In the genomic region with DNA sequence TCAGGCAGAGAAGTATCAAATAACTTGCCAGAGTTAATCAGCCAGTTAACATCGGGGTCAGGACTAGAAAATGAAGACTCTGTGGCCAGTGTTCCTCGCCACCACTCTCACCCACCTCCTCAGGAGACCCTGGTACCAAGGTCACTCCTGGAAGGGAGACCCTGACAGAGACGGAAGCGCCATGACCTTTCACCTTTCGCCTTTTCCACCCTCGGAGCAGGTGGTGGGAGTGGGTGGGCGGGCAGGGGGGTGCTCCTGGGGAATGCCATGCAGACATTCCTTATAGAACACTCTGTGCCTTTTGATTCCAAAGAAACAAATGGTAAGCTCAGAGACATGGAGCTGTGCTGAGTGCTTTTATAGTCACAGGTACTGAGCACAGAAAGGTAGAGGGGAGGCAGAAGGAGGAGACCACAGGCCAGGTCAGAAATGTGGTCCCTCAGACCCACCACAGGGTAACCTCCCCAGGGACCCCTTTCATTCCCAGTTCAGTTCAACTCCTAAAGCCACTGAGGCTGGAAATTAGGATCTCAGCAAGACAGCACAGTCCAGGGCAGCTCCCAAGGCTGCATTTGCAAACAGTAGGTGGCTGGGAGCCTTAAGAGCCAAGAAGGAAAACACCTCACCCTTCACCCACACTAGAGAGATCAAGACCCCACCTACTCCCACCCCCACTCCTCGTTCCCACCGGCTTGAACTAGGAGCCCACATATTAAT, we compare ENCODE assay signal across 11 mouse cellular contexts. TPM values are rescaled to one million over a fixed set of nuclear protein-coding genes. Genes with fewer than 3 reads are reported as not detected.
DNase-seq lines count a peak whose midpoint lies in the region; ATAC-seq lines count a peak whose summit lies in the region.
"Had no signal": no experiment of that assay in that cellular context is flagged by ENCODE, and none has a peak within 500 bp of the region (broad histone marks: within the 10 kb centered on the region; RNA-seq: fewer than 3 reads in every experiment).

No protein-coding gene starts in this region.

- no peak overlapping the region for H3K4me3 ChIP-seq in heart, embryonic 12.5 days
- no peak overlapping the region for H3K4me3 ChIP-seq in midbrain, embryonic 12.5 days
- H3K4me3 ChIP-seq in midbrain, embryonic 14.5 days (replicated peaks; ENCODE audit: low read depth, low read length), result no peak overlapping the region
- no peak overlapping the region for H3K4me3 ChIP-seq in forebrain, embryonic 16.5 days (replicated peaks; ENCODE audit: low read length)
- H3K4me3 ChIP-seq in stomach, embryonic 14.5 days (ENCODE audit: low read depth, low read length), result no peak overlapping the region
- H3K4me3 ChIP-seq: liver, embryonic 13.5 days had no signal

- H3K4me1 ChIP-seq in heart, embryonic 12.5 days (replicated peaks), result peaks cover 75% of the 10 kb centered on the region
- peaks cover 94% of the 10 kb centered on the region for H3K4me1 ChIP-seq in midbrain, embryonic 12.5 days
- H3K4me1 ChIP-seq in midbrain, embryonic 14.5 days (ENCODE audit: control insufficient read depth, insufficient read depth, low read length), result peaks cover 65% of the 10 kb centered on the region
- peaks cover 82% of the 10 kb centered on the region for H3K4me1 ChIP-seq in forebrain, embryonic 16.5 days (replicated peaks; ENCODE audit: control insufficient read depth, insufficient read depth, low read length)
- peaks cover 70% of the 10 kb centered on the region for H3K4me1 ChIP-seq in stomach, embryonic 14.5 days (ENCODE audit: control insufficient read depth, insufficient read depth, low read length)

- H3K36me3 ChIP-seq in heart, embryonic 12.5 days, result 0 out of 2 replicates have a peak, but pooled peaks cover 3% of the 10 kb centered on the region
- H3K36me3 ChIP-seq in midbrain, embryonic 12.5 days, result no peaks in the 10 kb centered on the region
- no peaks in the 10 kb centered on the region; the same call in 1 of the 2 replicates for H3K36me3 ChIP-seq in midbrain, embryonic 14.5 days (ENCODE audit: control insufficient read depth, insufficient read depth, low read length)
- no peaks in the 10 kb centered on the region for H3K36me3 ChIP-seq in forebrain, embryonic 16.5 days (ENCODE audit: control insufficient read depth, insufficient read depth)
- H3K36me3 ChIP-seq in stomach, embryonic 14.5 days (ENCODE audit: control insufficient read depth, insufficient read depth, low read length), result peaks cover 2% of the 10 kb centered on the region; the same call in 1 of the 2 replicates
- H3K36me3 ChIP-seq: liver, embryonic 13.5 days had no signal

- H3K27ac ChIP-seq in heart, embryonic 12.5 days (ENCODE audit: poor library complexity, severe bottlenecking), result peak overlapping the region; percentile 96
- H3K27ac ChIP-seq in midbrain, embryonic 12.5 days (replicated peaks), result 0 out of 2 replicates have a peak overlapping the region, but pooled peaks have one; percentile 31
- no peak overlapping the region for H3K27ac ChIP-seq in midbrain, embryonic 14.5 days (replicated peaks; ENCODE audit: low read depth, low read length)
- H3K27ac ChIP-seq in forebrain, embryonic 16.5 days (ENCODE audit: low read length), result 0 out of 2 replicates have a peak overlapping the region, but pooled peaks have one; percentile 5
- peak overlapping the region; percentile 82 for H3K27ac ChIP-seq in stomach, embryonic 14.5 days (ENCODE audit: low read length)
- H3K27ac ChIP-seq: liver, embryonic 13.5 days had no signal

- no peaks in the 10 kb centered on the region for H3K27me3 ChIP-seq in heart, embryonic 12.5 days (replicated peaks)
- H3K27me3 ChIP-seq in midbrain, embryonic 12.5 days, result no peaks in the 10 kb centered on the region
- no peaks in the 10 kb centered on the region for H3K27me3 ChIP-seq in midbrain, embryonic 14.5 days (ENCODE audit: control insufficient read depth, insufficient read depth, low read length)
- H3K27me3 ChIP-seq in forebrain, embryonic 16.5 days (replicated peaks; ENCODE audit: control insufficient read depth, insufficient read depth, low read length), result no peaks in the 10 kb centered on the region
- H3K27me3 ChIP-seq in stomach, embryonic 14.5 days (ENCODE audit: control insufficient read depth, insufficient read depth, low read length), result no peaks in the 10 kb centered on the region
- H3K27me3 ChIP-seq: liver, embryonic 13.5 days had no signal

- 39% methylated on average over 9 of the region's 9 CpGs for WGBS in heart, embryonic 12.5 days
- WGBS in midbrain, embryonic 12.5 days, result 24% methylated on average over 9 of the region's 9 CpGs
- 33% methylated on average over 9 of the region's 9 CpGs for whole genome bisulfite sequencing in midbrain, embryonic 14.5 days
- WGBS in forebrain, embryonic 16.5 days, result 27% methylated on average over 9 of the region's 9 CpGs
- 27% methylated on average over 9 of the region's 9 CpGs for WGBS in stomach, embryonic 14.5 days

- H3K4me2 ChIP-seq in heart, embryonic 12.5 days, result peak overlapping the region; percentile 38; the same call in 1 of the 2 replicates
- no peak overlapping the region for H3K4me2 ChIP-seq in midbrain, embryonic 12.5 days (replicated peaks)
- no peak overlapping the region for H3K4me2 ChIP-seq in midbrain, embryonic 14.5 days (ENCODE audit: low read length)
- no peak overlapping the region for H3K4me2 ChIP-seq in forebrain, embryonic 16.5 days (ENCODE audit: low read length)
- no peak overlapping the region for H3K4me2 ChIP-seq in stomach, embryonic 14.5 days (replicated peaks; ENCODE audit: low read depth, low read length)
- H3K4me2 ChIP-seq: liver, embryonic 13.5 days had no signal

- no peak for DNase-seq in heart, adult 9 months (ENCODE audit: low spot score in 2 of 2)
- DNase-seq in midbrain, embryonic 14.5 days, result no peak
- DNase-seq in adipocyte (ENCODE audit: low spot score), result no peak
- DNase-seq in thymus, postnatal 10 days (ENCODE audit: low spot score in 2 of 2), result no peak
- DNase-seq: cerebellum, adult 11-12 months; liver, embryonic 13.5 days; thymus, postnatal 25 days had no signal

- peak overlapping the region; percentile 41 for H3K9ac ChIP-seq in heart, embryonic 12.5 days
- no peak overlapping the region for H3K9ac ChIP-seq in midbrain, embryonic 12.5 days (replicated peaks)
- H3K9ac ChIP-seq in midbrain, embryonic 14.5 days (replicated peaks; ENCODE audit: low read length), result no peak overlapping the region
- H3K9ac ChIP-seq in forebrain, embryonic 16.5 days (replicated peaks; ENCODE audit: low read depth, low read length), result no peak overlapping the region
- no peak overlapping the region for H3K9ac ChIP-seq in stomach, embryonic 14.5 days (replicated peaks; ENCODE audit: low read depth, low read length)
- H3K9ac ChIP-seq: liver, embryonic 13.5 days had no signal

- ATAC-seq in heart, embryonic 12.5 days (ENCODE audit: insufficient number of reproducible peaks, low FRiP score), result peak; percentile 55
- peak; percentile 27 for ATAC-seq in midbrain, embryonic 12.5 days (ENCODE audit: low FRiP score, low read depth)
- no peak; the same call in 1 of the 2 replicates for ATAC-seq in midbrain, embryonic 14.5 days (ENCODE audit: low FRiP score, low TSS enrichment)
- ATAC-seq in forebrain, embryonic 16.5 days, result no peak
- peak; percentile 47 for ATAC-seq in stomach, embryonic 14.5 days (ENCODE audit: insufficient number of reproducible peaks, insufficient read depth, low FRiP score, low read depth)

- H3K9me3 ChIP-seq in heart, embryonic 12.5 days (replicated peaks), result no peaks in the 10 kb centered on the region
- no peaks in the 10 kb centered on the region for H3K9me3 ChIP-seq in midbrain, embryonic 12.5 days
- no peaks in the 10 kb centered on the region for H3K9me3 ChIP-seq in midbrain, embryonic 14.5 days (ENCODE audit: control insufficient read depth, low read length)
- no peaks in the 10 kb centered on the region for H3K9me3 ChIP-seq in forebrain, embryonic 16.5 days (ENCODE audit: control insufficient read depth, low read length)
- no peaks in the 10 kb centered on the region for H3K9me3 ChIP-seq in stomach, embryonic 14.5 days (ENCODE audit: control insufficient read depth, low read depth, low read length)
- H3K9me3 ChIP-seq: liver, embryonic 13.5 days had no signal

RNA-seq across cellular contexts. Expression of gene Pbx1, which starts 49.8 kb away (rescaled TPM):
- polyA plus RNA-seq in heart, embryonic 12.5 days (2016; fragmentation: Nextera tagmentation; extraction: Ambion mirVana), result 26.2 and 26.3 TPM in 2 replicates
- 73.7 TPM in 2 replicates for polyA plus RNA-seq in midbrain, embryonic 12.5 days (2016; fragmentation: Nextera tagmentation; extraction: Ambion mirVana)
- polyA plus RNA-seq in midbrain, embryonic 14.5 days (2014; fragmentation: Nextera tagmentation; extraction: Ambion mirVana), result 114 and 125 TPM in 2 replicates
- polyA plus RNA-seq in forebrain, embryonic 16.5 days (2015; fragmentation: Nextera tagmentation; extraction: Ambion mirVana), result 82.9 and 91.2 TPM in 2 replicates
- 60.3 and 64.1 TPM in 2 replicates for polyA plus RNA-seq in stomach, embryonic 14.5 days (2014; fragmentation: Nextera tagmentation; extraction: Ambion mirVana)

Comparison
In these comparisons a context has a peak if more than half of its experiments do, and no peak if none do; other contexts are left out.
1. ATAC-seq: peak in heart, embryonic 12.5 days (single experiment), midbrain, embryonic 12.5 days (single experiment) and stomach, embryonic 14.5 days (single experiment); none in midbrain, embryonic 14.5 days (single experiment) and forebrain, embryonic 16.5 days (single experiment).